Mouse (Mus musculus) forebrain, embryonic 10.5 days (tissue): ENCODE results near the gene Rab23. TPM values are rescaled to one million over a fixed set of nuclear protein-coding genes. Genes with fewer than 3 reads are reported as not detected.

Experiments used
- DNase-seq: peaks from one replicate; pipeline ENCODE4 v3.0.0-alpha.2; 2017; ENCODE audit warnings: low spot score; ENCODE audit errors: extremely low spot score
- H3K27ac ChIP-seq: fragments of 300-500 bp; sonication (generic); 2 replicates; pipeline ENCODE4 v1.5.1; 2016; ENCODE audit warnings: mild to moderate bottlenecking
- H3K27me3 ChIP-seq: fragments of 300-500 bp; sonication (generic); 2 replicates; pipeline ENCODE4 v1.6.1; 2016; ENCODE audit warnings: mild to moderate bottlenecking; ENCODE audit not compliant: poor library complexity, severe bottlenecking
- H3K36me3 ChIP-seq: fragments of 300-500 bp; sonication (generic); replicated peaks from 2 replicates; pipeline ENCODE4 v1.6.1; 2016; ENCODE audit warnings: mild to moderate bottlenecking, moderate library complexity
- H3K4me1 ChIP-seq: fragments of 300-500 bp; sonication (generic); 2 replicates; pipeline ENCODE4 v1.6.1; 2016
- H3K4me3 ChIP-seq: fragments of 300-500 bp; sonication (generic); 2 replicates; pipeline ENCODE4 v1.5.1; 2016; ENCODE audit warnings: mild to moderate bottlenecking, moderate library complexity
- H3K9me3 ChIP-seq: fragments of 300-500 bp; sonication (generic); 2 replicates; pipeline ENCODE4 v1.6.1; 2016; ENCODE audit warnings: mild to moderate bottlenecking, moderate library complexity
- WGBS: fragments of 180-500 bp; shearing (Covaris S2); methylation state at CpG from one replicate; pipeline ENCODE4 v1.1.7; 2016; 5-methylcytosine and 5-hydroxymethylcytosine counted together
- polyA plus RNA-seq: library from polyadenylated mRNA; unstranded; fragments of >200 nt; fragmentation: Nextera tagmentation; extraction: Ambion mirVana; gene quantifications from 2 replicates; pipeline ENCODE4 v1.2.1, GENCODE M21; 2016

The Rab23 gene
- polyA plus RNA-seq, 1 experiment from 2014 or later: 31.1 TPM

- WGBS: 13% methylated on average over 14 of the region's 14 CpGs
- Histone ChIP-seq H3K4me1 (peaks cover 30% of the 10 kb centered on the region), H3K27me3 (no peaks in the 10 kb centered on the region), H3K36me3 (peaks cover 48% of the 10 kb centered on the region), H3K4me3 (peak overlapping the region; percentile 78), H3K9me3 (no peaks in the 10 kb centered on the region; the same call in 1 of the 2 replicates), H3K27ac (peak overlapping the region; percentile 93)
- DNase-seq: peak; percentile 41
Measured at GRCm38 (mm10) chr1:33757033-33757413, 37.3 kb downstream of the Rab23 start.

GRCm38 (mm10) chr1:33757491-33758041 lies 37.9 kb downstream of the Rab23 start, which contains the start of gene Bag2:
TSS of gene Bag2 (minus strand) at chr1:33757795.
- Histone ChIP-seq H3K36me3 (peaks cover 48% of the 10 kb centered on the region), H3K4me3 (peak within 1 kb of the TSS; percentile 78), H3K9me3 (no peaks in the 10 kb centered on the region; the same call in 1 of the 2 replicates), H3K27ac (peak within 1 kb of the TSS; percentile 93), H3K4me1 (peaks cover 30% of the 10 kb centered on the region), H3K27me3 (no peaks in the 10 kb centered on the region)
- WGBS: under 1% methylated on average over 58 of the region's 61 CpGs
- DNase-seq: peak; percentile 67

- no peak overlapping the region for H3K27ac ChIP-seq
- H3K9me3 ChIP-seq: no peaks in the 10 kb centered on the region; the same call in 1 of the 2 replicates
- DNase-seq: no peak
- 71% methylated on average over 4 of the region's 4 CpGs for WGBS
- no peaks in the 10 kb centered on the region for H3K27me3 ChIP-seq
- H3K4me3 ChIP-seq: no peak overlapping the region
- H3K4me1 ChIP-seq: peaks cover 30% of the 10 kb centered on the region
- peaks cover 44% of the 10 kb centered on the region for H3K36me3 ChIP-seq
Measured at GRCm38 (mm10) chr1:33758488-33758887, 38.8 kb downstream of the Rab23 start.

- no peak for DNase-seq
- peaks cover 53% of the 10 kb centered on the region for H3K36me3 ChIP-seq
- H3K27ac ChIP-seq: no peak overlapping the region
- WGBS: 60% methylated on average over 2 of the region's 2 CpGs
- no peaks in the 10 kb centered on the region for H3K27me3 ChIP-seq
- H3K4me3 ChIP-seq: no peak overlapping the region
- peaks cover 9% of the 10 kb centered on the region for H3K4me1 ChIP-seq
- no peaks in the 10 kb centered on the region for H3K9me3 ChIP-seq
Measured at GRCm38 (mm10) chr1:33763826-33764225, 44.1 kb downstream of the Rab23 start.

- H3K4me3 ChIP-seq: no peak overlapping the region
- H3K4me1 ChIP-seq: peaks cover 9% of the 10 kb centered on the region
- no peaks in the 10 kb centered on the region for H3K27me3 ChIP-seq
- DNase-seq: no peak
- H3K9me3 ChIP-seq: no peaks in the 10 kb centered on the region
- WGBS: 89% methylated on average over 11 of the region's 11 CpGs
- H3K27ac ChIP-seq: no peak overlapping the region
- peaks cover 66% of the 10 kb centered on the region for H3K36me3 ChIP-seq
Measured at GRCm38 (mm10) chr1:33765468-33766080, 45.9 kb downstream of the Rab23 start.

GRCm38 (mm10) chr1:33766520-33767508 lies 47.1 kb downstream of the Rab23 start:
- 76% methylated on average over 16 of the region's 16 CpGs for WGBS
- no peak overlapping the region for H3K27ac ChIP-seq
- no peak overlapping the region for H3K4me3 ChIP-seq
- H3K36me3 ChIP-seq: peaks cover 67% of the 10 kb centered on the region
- peaks cover 9% of the 10 kb centered on the region for H3K4me1 ChIP-seq
- H3K9me3 ChIP-seq: no peaks in the 10 kb centered on the region
- H3K27me3 ChIP-seq: no peaks in the 10 kb centered on the region
- DNase-seq: no peak

GRCm38 (mm10) chr1:33768091-33768787 lies 48.6 kb downstream of the Rab23 start:
- Histone ChIP-seq H3K27me3 (no peaks in the 10 kb centered on the region), H3K36me3 (peaks cover 74% of the 10 kb centered on the region), H3K4me1 (peaks cover 9% of the 10 kb centered on the region), H3K27ac (no peak overlapping the region), H3K9me3 (no peaks in the 10 kb centered on the region), H3K4me3 (no peak overlapping the region)
- WGBS: 97% methylated on average over 1 of the region's 1 CpGs
- DNase-seq: no peak

- Histone ChIP-seq H3K4me3 (no peak overlapping the region), H3K36me3 (peaks cover 71% of the 10 kb centered on the region), H3K9me3 (no peaks in the 10 kb centered on the region), H3K27ac (no peak overlapping the region), H3K27me3 (no peaks in the 10 kb centered on the region), H3K4me1 (peaks cover 9% of the 10 kb centered on the region)
- DNase-seq: no peak
Measured at GRCm38 (mm10) chr1:33768827-33769226, 49.1 kb downstream of the Rab23 start.

GRCm38 (mm10) chr1:33771621-33772020 lies 51.9 kb downstream of the Rab23 start:
- H3K4me1 ChIP-seq: peaks cover 7% of the 10 kb centered on the region
- peaks cover 76% of the 10 kb centered on the region for H3K36me3 ChIP-seq
- 96% methylated on average over 10 of the region's 10 CpGs for WGBS
- H3K4me3 ChIP-seq: no peak overlapping the region
- DNase-seq: no peak
- H3K27ac ChIP-seq: no peak overlapping the region
- no peaks in the 10 kb centered on the region for H3K27me3 ChIP-seq
- H3K9me3 ChIP-seq: no peaks in the 10 kb centered on the region

- Histone ChIP-seq H3K27ac (no peak overlapping the region), H3K4me1 (peaks cover 2% of the 10 kb centered on the region), H3K4me3 (no peak overlapping the region), H3K27me3 (no peaks in the 10 kb centered on the region), H3K9me3 (no peaks in the 10 kb centered on the region), H3K36me3 (peaks cover 80% of the 10 kb centered on the region)
- WGBS: 96% methylated on average over 9 of the region's 9 CpGs
- no peak for DNase-seq
Measured at GRCm38 (mm10) chr1:33772106-33772505, 52.4 kb downstream of the Rab23 start.

GRCm38 (mm10) chr1:33776175-33776611 lies 56.5 kb downstream of the Rab23 start:
- DNase-seq: no peak
- no peak overlapping the region for H3K27ac ChIP-seq
- no peaks in the 10 kb centered on the region for H3K27me3 ChIP-seq
- no peak overlapping the region for H3K4me3 ChIP-seq
- H3K36me3 ChIP-seq: peaks cover 81% of the 10 kb centered on the region
- 95% methylated on average over 14 of the region's 14 CpGs for WGBS
- no peaks in the 10 kb centered on the region for H3K9me3 ChIP-seq
- H3K4me1 ChIP-seq: no peaks in the 10 kb centered on the region

GRCm38 (mm10) chr1:33784561-33784960 lies 64.9 kb downstream of the Rab23 start:
- Histone ChIP-seq H3K4me3 (no peak overlapping the region), H3K36me3 (peaks cover 56% of the 10 kb centered on the region), H3K27ac (no peak overlapping the region), H3K27me3 (no peaks in the 10 kb centered on the region), H3K9me3 (no peaks in the 10 kb centered on the region), H3K4me1 (no peaks in the 10 kb centered on the region)
- DNase-seq: no peak
- 94% methylated on average over 5 of the region's 5 CpGs for WGBS
